Mouse (Mus musculus) cerebellum, adult 11 months (tissue): ENCODE measurements around the gene Tacr1.
"Not testable (repeated sequence)": the region's sequence is repeated elsewhere in the genome, so short reads cannot be mapped to it uniquely, and the experiment has no call there.

Experiments
- DNase-seq: peaks from one replicate; pipeline ENCODE4 v3.0.0; 2022

Gene Tacr1

DNA sequence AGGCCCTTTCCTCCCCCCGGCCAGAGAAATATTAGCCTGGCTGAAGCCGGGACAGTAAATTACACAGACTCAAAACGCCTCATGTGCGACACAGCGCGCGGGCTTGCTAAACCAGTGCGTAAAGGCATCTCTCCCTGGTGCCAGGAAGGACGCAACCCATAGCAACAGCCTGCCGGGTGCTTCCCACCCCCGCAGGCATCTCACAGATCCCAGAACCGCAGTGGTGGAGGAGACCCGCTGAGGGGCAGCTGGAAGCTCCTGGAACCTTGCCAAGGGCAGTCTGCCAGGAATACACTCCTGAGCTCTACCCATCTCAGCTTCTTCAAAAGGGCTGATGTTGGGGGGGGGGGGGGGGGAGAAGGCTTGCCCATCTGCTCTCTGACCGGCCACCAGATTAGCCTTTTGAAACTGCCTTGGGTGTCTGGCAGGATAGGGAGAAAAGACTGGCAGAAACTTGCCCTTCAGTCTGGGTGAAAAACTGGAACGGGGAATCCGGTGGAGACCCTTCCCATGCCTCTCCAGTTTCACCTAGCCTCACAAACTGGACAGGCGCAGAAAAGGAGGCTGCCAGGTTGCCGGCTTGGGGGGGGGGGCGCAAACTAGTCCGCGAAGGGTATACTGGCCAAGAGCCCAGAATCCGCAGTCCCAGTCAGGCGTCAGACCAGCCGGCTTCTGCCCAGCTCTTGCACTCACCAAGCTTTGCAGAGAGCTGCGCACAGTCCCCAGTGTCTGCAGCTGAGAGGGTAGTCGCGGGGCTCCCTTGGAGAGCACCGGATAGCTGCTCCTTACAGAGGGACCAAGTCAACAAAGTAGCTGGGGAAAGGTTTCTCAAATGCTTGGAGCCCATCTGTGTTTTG lies at the start of gene Tacr1:
Gene Tacr1, plus strand, starts transcription at position 740 of the 857 bp plus-strand sequence.
- no peak for DNase-seq

DNA sequence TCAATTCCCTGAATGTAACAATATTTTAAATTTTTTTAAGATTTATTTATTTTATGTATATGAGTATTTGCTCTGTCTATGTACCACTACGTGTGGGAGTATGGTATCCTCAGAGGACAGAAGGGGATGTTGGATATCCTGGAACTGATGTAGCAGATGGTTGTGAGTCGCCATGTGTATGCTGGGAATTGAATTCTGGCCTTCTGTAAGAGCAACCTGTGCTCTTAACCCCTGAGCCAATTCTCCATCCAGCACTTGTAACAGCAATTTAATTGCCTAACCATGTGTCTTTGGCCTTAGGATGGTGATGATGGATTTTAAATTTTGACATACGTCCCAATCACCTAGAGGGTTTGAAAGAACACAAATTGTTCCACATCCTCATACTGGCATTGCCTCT lies 26.0 kb upstream of the Tacr1 start:
- DNase-seq, result no peak

DNA sequence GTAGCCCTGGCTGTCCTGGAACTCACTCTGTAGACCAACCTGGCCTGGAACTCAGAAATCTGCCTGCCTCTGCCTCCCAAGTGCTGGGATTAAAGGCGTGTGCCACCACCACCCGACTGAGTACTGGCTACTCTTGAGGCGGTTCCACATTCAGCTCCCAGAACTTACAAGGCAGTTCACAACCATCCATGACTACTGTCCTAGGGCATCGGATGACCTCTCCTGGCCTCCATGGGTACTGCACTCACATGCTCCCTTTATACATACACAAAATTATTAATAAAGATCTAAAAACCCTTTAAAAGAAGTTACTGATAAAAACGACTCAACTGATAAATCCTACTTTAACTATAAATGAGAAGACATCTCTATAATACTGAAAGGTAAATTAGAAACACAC lies 18.6 kb upstream of the Tacr1 start:
- no peak for DNase-seq

DNA sequence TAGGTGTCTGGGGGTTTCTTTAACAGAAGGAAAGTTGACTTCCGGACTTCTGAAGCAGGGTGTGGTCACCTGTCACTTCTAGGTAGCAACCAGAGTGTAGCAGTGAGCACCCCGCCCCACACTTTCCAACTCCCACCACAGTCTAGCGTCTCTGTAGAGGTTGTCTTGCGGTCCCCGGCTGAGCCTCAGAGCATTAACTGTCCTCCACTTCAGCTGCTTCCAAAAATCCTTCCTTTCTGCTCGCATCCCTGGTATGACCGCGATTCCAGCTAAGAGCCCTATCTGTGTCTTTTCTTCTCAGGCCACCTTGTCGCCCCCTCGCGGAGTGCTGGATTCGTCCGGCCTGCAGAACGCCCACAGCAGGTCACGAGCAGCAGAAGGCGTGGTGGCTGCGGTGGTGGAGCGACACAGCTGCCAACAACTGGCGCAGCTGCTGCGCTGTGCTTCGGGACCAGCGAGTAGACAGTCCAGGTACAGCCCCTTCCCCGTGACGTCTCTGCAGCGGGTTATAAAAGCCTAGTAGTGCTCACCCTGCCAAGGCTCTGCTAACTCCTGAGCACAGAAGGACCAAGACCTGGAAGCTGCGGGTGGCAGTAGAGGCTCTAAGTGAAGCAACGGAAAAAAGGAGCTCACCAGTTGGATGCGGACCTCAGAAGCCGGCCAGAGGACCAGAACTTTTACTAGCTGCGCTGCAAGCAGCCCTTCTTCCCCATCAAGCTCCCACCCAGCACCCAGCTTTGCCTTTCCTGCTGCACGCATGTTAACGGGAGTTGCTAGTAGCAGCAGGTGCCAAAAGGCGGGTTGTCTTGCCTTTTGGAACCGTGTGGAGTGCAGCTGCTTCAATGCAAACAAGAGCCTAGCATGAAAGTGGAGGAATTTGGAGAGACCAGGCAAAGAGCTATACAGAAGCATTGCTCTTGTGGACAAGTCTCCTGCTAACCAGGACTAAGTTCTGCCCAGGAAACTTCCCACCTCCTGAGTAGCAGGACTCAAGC lies 664 bp downstream of the Tacr1 start:
- DNase-seq, result no peak

DNA sequence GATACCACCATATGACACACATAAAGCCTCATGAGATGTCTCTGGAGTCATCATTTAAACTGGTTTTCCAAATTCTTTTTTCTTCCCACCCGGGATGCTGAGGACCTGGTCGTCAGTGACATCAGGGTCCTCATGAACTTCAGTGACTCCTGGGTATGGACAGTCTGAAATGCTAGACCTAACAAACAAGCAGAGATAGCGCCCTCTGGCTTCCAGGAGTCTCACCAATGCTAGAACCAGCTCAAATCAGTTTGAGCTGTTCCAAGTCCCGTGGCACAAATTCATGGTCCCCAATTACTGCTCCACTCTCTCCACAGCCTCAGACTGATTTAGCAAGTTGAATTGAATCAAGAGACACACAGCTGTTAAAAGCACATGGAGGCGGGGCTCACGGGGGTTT lies 16.2 kb downstream of the Tacr1 start:
- DNase-seq, result no peak

DNA sequence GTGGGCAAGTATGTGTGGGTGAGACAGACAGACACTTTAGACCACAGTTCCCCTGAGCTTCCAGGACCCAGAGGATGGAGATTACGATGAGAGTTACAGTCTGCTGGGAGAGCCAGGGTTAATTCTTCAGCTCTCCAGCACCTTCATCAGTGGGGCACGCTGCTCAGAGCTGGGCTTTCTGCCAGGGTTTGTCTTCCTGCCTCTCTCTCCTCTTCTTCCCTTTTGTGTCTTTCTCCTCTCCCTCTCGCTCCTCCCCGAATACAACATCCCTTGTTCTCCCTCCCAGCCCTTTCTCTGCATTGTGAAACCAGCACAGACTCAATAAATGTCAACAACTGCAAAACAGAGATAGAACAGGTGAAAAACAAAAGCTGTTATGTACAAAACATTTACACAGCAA lies 18.1 kb downstream of the Tacr1 start:
- DNase-seq, result no peak

DNA sequence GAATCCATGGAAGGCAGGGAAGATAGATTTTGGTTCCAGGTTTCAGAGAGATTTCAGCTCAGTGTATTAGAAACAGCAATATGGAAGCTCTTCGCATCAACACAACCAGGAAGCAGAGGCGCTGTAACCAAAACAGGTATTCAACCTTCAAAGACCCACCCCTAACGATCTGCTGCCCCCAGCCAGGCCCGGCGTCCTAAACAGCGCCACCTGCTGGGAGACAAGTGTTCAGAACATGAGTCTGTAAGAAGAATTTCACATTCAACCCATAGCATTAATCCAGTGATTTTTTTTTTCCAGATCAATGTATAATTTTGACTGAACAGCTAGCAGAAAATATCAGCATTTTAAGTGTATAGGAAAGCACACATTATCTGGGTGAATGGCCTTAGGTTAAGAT lies 26.8 kb downstream of the Tacr1 start:
- DNase-seq, result no peak

DNA sequence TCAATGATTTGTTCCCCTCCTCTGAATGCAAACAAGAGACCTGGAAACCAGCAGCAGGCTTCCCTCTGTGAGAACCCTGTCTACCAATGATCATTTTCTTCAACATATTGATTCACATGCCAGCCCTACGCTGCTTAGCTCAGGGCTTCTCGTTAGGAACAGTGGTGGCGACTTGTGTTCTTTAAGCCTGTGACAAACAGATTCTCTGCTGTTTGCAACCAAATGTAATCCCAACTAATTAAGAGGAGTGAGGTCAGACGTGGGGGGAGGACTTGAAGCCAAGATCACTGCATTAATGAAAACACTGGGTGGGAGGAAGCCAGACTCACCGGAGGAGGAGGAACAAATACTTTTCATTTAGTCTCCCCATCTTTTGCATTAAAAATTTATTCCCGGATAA lies 27.6 kb downstream of the Tacr1 start:
- DNase-seq, result no peak

DNA sequence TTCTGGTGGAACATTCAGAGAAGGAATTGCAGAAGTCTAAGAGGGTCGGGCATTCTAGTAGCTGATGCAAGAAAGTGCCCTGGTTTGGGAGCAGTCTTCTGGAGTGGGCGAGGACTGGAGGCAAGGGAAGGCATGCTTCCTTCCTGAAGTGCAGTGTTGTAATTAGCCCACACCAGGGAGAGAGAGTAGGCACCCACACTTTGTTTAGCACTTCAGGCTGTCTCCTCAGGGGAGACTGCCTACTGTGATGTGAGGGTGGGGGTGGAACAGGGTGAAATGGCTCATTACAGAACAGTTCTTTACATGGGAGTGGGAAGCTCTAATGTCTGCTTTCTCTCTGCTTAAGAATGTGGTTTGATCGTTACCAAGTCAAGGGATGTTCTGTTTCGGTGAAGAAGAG lies 35.0 kb downstream of the Tacr1 start:
- no peak for DNase-seq

DNA sequence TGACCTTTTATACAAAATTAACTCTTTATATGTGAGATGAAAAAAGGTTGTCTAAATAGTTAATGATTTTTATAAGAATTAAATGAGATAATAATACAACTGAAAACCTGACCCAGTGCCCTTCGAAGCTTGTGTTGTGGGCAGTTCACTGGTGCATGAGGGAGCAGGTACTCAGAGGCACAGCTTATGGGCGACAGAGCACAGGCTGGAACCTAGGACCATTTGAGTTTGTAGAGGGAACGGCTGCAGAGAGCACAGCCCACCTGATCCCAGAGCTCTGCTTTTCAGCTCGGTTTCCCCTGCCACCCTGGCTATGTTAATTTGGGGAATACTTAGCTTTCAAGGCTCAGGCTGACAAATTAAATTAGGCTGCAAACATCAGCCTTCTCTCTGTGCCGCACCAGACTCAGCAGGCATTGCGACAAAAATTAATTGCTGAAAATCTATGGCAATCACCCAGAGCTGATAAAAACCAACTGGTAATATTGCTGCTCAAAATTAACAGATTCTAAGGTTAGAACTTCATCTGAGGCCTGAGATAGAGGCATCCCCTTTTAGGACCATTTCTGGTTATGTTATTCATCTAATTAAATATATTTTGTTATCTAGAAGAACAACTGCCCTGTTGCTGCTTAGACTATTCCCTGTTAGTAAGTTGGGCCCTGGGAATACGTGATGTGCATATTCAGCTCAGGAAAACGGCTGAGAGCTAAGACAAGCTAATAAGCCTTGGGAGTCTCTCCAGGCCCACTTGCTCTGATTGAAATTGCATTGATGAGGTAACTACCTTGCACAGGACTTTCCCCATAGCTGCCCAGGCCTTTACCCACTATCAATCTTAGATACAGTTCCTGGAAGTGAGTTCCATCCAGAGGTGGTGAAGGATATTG lies 50.3 kb downstream of the Tacr1 start:
- DNase-seq, result not testable (repeated sequence)

DNA sequence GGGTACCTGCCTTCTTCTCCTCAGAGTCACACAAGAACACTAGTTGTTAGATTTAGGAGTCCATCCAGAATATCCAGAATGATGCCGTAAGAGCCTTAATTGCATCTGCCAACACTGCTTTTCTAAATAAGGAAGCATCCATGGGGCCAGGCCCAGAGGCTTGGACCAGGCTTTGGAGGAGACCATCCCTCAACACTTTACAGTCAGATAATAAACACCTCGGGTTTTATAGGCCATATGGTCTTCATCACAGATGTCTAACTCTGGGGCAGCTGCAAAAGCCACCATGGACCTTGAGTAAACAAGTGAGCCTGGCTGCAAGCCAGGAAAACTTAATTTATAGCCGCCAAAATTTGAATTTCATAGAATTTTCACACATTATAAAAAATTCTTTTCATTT lies 53.1 kb downstream of the Tacr1 start:
- no peak for DNase-seq

DNA sequence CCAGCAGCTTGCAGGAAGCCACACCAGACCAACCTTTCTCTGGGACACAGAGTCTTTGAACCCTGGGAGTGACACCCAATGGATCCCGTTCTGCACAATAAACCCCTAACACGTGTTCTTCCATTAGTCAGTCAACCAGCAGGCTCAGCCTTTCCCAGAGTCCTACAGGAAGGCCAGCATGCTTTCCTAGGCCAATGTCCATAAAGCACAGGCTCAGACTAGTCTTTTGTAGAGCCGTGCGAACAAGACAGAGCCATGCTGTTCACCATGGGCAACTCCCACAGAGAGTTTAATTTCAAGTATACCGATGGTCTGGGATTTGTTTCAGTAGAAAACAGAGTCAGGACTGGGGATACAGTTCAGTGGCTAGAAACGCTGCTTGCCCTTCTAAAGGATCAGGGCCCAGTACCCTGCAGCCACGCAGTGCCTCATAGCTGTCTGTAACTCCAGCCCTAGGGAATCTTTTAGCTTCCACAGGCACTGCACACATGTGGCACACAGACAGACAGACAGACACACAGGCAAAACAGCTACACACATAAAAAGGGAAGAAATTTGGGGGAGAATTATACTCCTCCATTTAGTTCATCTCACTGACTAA lies 55.1 kb downstream of the Tacr1 start:
- DNase-seq, result no peak

DNA sequence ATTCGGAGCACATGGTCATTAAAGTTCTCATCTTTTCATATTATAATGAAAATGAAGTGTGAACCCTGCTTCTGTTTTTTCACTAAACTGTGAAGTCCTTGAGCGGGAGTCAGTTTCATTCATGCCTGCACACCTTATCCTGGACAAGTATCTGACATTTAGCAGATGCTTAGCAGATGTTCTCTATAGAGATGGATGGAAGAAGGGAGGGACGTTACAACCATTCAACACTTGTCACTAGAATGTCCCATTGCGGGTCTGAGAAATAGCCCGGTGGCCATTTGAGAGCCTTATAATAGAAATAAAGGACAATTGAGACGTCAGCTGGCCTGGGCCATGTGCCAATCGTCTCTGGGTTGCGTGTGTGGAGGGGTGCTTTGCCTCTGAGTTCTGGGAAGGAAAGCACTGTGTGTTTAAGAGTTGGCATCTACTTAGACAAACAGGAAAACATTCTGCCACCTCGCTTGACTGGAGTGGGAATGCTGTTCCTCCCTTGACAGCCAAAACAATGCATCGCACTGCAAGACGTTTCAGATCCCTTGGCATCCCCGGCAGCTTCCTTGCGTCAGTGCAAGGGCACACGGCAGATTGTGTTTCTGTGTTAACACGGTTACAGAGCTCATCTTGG lies 56.7 kb downstream of the Tacr1 start:
- no peak for DNase-seq

DNA sequence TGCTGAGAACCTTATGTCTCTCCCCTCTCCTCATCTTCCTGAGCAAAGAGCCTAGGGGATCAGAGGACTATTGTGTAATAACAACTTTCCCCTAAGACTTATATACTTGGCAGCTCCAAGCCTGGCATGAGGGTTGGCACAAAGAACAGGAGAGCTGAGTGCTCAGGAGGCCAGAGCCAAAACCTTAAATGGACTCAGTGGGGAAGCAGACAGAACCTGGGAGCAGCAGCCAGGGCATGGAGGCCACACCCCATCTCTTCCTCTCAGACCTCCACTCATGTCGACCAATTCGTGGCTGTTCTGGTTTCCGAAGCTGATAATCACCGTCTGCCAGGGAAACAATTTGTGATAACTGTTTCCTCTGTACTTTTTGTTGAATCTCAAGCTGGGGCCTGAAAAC lies 61.0 kb downstream of the Tacr1 start:
- no peak for DNase-seq

DNA sequence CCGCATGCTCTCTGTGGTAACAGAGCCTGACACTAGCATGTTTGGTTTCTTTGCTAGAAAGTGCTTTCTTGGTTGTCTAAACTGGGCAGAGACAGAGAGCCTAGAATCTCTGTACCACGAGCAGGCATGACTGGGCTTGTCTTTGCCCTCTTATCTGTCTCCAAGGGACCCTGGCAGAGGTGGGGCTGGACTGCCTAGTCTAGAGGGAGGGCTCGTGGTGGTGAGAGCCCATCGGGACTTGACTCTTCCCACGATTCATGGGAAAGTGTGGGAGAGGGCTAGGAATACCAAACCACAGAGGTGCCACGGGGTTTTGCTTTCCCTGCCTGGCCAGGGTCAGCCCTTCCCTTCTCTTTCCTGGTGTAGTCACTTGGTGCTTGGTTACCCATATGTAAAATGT lies 72.3 kb downstream of the Tacr1 start:
- no peak for DNase-seq

DNA sequence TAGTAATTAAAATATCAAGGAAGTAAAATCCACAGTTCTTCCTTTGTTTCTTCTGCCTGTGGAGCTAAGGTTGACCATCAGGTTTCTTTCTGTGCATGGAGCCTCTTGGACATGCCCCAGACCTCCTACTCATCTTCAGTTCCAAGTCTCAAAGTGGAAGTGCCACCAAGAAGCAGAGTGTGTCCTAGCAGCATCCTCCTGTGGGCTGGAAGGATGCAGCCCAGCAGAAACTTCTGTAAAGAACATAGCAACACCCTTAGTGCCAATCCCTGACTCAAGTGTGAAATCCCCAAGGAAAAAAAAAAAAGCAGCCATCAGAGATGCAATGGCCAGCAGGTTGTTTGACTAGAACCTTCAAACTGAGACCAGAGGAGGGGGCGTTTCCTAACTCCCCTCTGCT lies 81.7 kb downstream of the Tacr1 start:
- no peak for DNase-seq

DNA sequence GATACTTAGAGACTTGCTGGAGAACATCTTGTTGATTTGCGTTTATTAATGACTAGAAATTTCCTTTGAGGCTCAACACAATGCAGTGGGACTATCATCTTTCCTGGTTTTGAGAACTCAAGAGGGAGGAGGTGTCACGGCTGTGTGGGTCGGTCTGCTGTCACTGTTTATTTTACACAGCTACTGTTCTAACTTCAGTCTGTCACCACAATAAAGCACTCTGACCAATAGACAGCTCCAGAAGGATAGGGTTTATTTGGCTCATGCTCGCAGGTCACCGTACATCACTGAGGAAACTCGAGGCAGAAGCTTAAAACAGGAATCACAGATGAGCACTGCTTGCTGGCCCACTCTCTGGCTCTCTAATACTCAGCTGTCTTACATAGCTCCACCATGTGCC lies 92.3 kb downstream of the Tacr1 start:
- DNase-seq, result no peak

DNA sequence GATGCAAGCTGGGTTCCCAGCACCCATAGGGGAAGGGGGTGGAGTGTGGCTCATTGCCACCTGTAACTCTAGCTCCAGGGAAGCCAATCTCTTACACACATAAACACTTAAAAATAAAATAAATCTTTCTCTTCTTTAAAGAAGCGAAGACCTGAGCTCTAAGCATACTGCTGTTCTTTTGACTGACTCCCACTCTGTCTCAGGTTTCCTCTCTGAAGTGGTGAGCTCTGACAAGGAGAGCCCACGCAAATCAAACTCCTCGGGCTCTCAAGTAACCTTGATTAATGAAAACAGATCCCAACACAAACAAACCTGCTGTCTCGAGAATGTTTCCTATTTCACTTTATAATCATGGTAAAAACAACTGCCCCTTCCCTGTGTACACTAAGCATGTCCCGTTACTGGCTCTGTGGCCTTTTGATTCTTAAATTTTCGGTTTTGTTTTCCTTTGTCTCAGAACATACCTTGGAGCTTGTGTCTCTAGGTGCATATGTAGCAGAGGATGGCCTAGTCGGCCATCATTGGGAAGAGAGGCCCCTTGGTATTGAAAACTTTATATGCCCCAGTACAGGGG lies 108.8 kb downstream of the Tacr1 start:
- DNase-seq, result no peak

DNA sequence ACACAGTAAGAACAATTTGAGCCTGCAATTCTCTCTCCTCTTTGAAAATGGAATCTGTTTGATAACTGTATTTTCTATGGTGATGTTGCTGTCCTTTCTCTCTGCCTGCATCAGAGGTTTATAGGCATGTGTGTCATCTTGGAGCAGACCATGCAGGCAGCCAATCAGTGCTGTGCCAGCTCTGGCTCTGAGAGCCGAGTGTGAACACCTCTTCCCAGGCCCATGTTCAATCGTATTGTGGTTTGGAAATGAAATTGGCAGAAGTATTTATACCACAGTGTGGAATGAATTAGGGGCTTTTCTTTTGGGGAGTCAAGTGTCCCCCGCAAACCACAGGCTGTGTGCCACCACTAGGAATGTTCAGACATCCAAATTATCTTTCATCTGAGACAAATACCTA lies 117.5 kb downstream of the Tacr1 start:
- no peak for DNase-seq

DNA sequence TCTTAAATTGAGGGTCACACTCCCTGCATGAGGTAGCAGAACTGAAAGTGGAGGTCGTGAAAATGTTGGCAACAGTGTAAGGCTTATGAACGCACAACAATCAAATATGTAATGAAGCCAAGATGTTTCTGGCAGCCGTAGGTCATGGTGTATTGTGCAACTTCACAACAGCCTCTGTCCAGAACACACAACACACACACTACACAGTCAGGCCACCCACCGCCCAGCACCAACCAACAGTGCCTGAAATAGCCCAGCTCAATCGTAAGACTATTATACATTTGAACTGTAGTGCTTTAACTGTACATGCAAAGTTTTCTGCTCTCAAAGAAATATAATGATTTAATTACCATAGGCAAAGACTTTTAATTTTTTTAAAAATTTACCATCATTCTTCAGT lies 120.4 kb downstream of the Tacr1 start:
- DNase-seq, result no peak

DNA sequence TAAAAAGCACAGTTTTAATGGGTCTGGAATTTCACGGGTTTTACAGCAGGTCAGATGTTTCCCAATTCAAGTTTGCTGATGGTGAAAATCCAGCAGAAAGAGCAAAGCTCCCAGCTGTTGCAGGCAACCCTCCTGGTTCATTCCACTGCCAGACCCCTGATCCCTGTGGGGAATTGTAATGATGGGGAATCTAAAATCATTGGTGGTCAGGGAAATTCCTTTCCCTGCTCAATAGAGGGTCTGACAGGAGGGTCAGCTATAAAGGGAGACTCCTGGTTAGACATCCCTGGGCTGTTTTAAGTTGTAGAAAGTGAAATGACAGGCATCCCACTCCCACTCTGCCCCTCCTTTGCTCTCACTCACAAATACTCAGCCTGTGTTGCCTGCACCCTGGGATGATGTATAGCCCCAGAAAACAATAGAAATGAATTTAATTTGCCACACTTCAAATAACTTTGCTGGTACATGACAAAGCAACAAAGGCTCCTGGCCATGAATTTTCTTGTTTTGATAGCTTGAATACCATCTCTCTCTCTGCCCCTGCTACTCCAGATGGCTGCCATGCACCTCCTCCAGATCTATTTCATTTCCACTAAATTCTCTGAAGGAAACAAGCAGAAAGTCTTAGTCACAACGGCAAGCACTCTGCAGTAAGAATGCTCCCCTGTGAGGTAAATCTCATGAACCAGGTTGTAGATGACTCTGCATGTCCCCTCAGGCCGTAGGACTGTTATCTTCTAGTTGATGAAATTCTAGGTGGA lies 123.2 kb downstream of the Tacr1 start:
- DNase-seq, result no peak
